Mouse (Mus musculus) ES-E14 (cell line): ENCODE measurements around the gene Wdr6. TPM values are rescaled to one million over a fixed set of nuclear protein-coding genes. Genes with fewer than 3 reads are reported as not detected.
A peak's percentile ranks its signal among the peaks of the same experiment; 100 is the strongest.

Experiments used
- DNase-seq: peaks from one replicate; pipeline ENCODE4 v3.0.0-alpha.2; 2013; ENCODE audit warnings: low read depth, low spot score
- H3K27ac ChIP-seq: 2 replicates; pipeline ENCODE4 v1.5.1; 2012; ENCODE audit warnings: low read depth, mild to moderate bottlenecking, low read length, moderate library complexity, mixed read lengths; ENCODE audit not compliant: poor library complexity, insufficient read depth, severe bottlenecking
- H3K36me3 ChIP-seq: 2 replicates; pipeline ENCODE4 v1.6.1; 2012; ENCODE audit warnings: mild to moderate bottlenecking, low read length, moderate library complexity, mixed read lengths; ENCODE audit not compliant: control insufficient read depth, poor library complexity, insufficient read depth, severe bottlenecking
- H3K4me1 ChIP-seq, 2 experiments: fragments of 150-350 bp in 1 of 2; sonication (generic) in 1 of 2; 2 replicates each; pipeline ENCODE4 v1.6.1; 2012; ENCODE audit warnings: low read length in 2 of 2, mild to moderate bottlenecking in 1 of 2, mixed read lengths in 1 of 2; ENCODE audit not compliant: control insufficient read depth in 2 of 2, insufficient read depth in 2 of 2, poor library complexity in 1 of 2
- H3K4me3 ChIP-seq, 2 experiments: fragments of 150-350 bp in 1 of 2; sonication (generic) in 1 of 2; 2 replicates each; pipeline ENCODE4 v1.5.1; 2012; ENCODE audit warnings: low read length in 2 of 2, low read depth in 1 of 2, mild to moderate bottlenecking in 1 of 2, mixed read lengths in 1 of 2; ENCODE audit not compliant: insufficient read depth in 1 of 2, poor library complexity in 1 of 2, severe bottlenecking in 1 of 2
- H3K9ac ChIP-seq: 2 replicates; pipeline ENCODE4 v1.6.1; 2012; ENCODE audit warnings: low read depth, mild to moderate bottlenecking, low read length, mixed read lengths; ENCODE audit not compliant: poor library complexity, insufficient read depth, severe bottlenecking
- H3K9me3 ChIP-seq: fragments of 150-350 bp; sonication (generic); 2 replicates; pipeline ENCODE4 v1.6.1; 2012; ENCODE audit warnings: low read depth, mild to moderate bottlenecking, low read length; ENCODE audit not compliant: control insufficient read depth, insufficient read depth
- CHD2 ChIP-seq: IDR thresholded peaks from 2 replicates; pipeline ENCODE4 v1.6.1; 2014; ENCODE audit warnings: mild to moderate bottlenecking, low read depth, low read length, inconsistent platforms
- HCFC1 ChIP-seq: IDR thresholded peaks from 2 replicates; pipeline ENCODE4 v1.6.1; 2012; ENCODE audit warnings: low read length, inconsistent platforms, borderline replicate concordance; ENCODE audit not compliant: insufficient read depth
- MAFK ChIP-seq: IDR thresholded peaks from 2 replicates; pipeline ENCODE4 v1.6.1; 2014; ENCODE audit warnings: mild to moderate bottlenecking, low read depth, low read length, inconsistent platforms; ENCODE audit not compliant: insufficient read depth
- ZC3H11A ChIP-seq: IDR thresholded peaks from 2 replicates; pipeline ENCODE4 v1.6.1; 2012; ENCODE audit warnings: low read depth, mild to moderate bottlenecking, inconsistent platforms, low read length, borderline replicate concordance
- ZNF384 ChIP-seq: IDR thresholded peaks from 2 replicates; pipeline ENCODE4 v1.6.1; 2012; ENCODE audit warnings: low read depth, low read length, inconsistent platforms
- in situ Hi-C, 2 experiments: fragments of 600-800 bp; cut with MboI; formaldehyde crosslinking; loops; one replicate each; pipeline ENCODE4 v1.15.1; 2025; ENCODE audit warnings: low sequenced_read_pairs in 2 of 2, inconsistent platforms in 1 of 2; ENCODE audit not compliant: unreplicated experiment in 2 of 2
- total RNA-seq: library from RNA; depleted of rRNA; stranded (reverse); fragments of 300-350 nt; gene quantifications from 2 replicates; pipeline ENCODE4 v1.2.3, GENCODE M21; 2012

Gene Wdr6
- total RNA-seq, 1 experiment = 78.8 TPM

GRCm38 (mm10) chr9:108599021-108599566 lies 20.6 kb upstream of the Wdr6 start:
- H3K4me3 ChIP-seq = no peak overlapping the region
- H3K36me3 ChIP-seq = peaks cover 11% of the 10 kb centered on the region
- no peak for DNase-seq
- no peak overlapping the region for H3K27ac ChIP-seq
- H3K4me1 ChIP-seq = peaks cover 2 to 7% of the 10 kb centered on the region in 2 experiments; a peak in 2 of 4 replicates
- H3K9me3 ChIP-seq = no peaks in the 10 kb centered on the region
- H3K9ac ChIP-seq = no peak overlapping the region
- TF ChIP-seq HCFC1 (no peak), ZC3H11A (no peak)
- in situ Hi-C loops = no loop called here

- Histone ChIP-seq H3K4me3 (peak within 1 kb of the TSS; percentile 74 to 84), H3K27ac (no peak within 1 kb of the TSS), H3K9me3 (no peaks in the 10 kb centered on the region), H3K4me1 (peaks cover 2 to 7% of the 10 kb centered on the region in 2 experiments; a peak in 1 of 4 replicates), H3K9ac (peak within 1 kb of the TSS; percentile 69), H3K36me3 (no peaks in the 10 kb centered on the region)
- no peak for DNase-seq
- TF ChIP-seq ZNF384 = no peak
- no peak for TF ChIP-seq CHD2
- TF ChIP-seq HCFC1 = no peak
- TF ChIP-seq ZC3H11A = no peak
- no peak for TF ChIP-seq MAFK
- in situ Hi-C loops = no loop called here
These were observed 18.6 kb upstream of the Wdr6 start, which contains the start of gene P4htm for GRCm38 (mm10) chr9:108596998-108597764. P4htm (minus strand) TSS chr9:108597667.

GRCm38 (mm10) chr9:108594354-108594753 lies 15.8 kb upstream of the Wdr6 start:
- H3K4me3 ChIP-seq = no peak overlapping the region
- TF ChIP-seq ZNF384 = no peak
- TF ChIP-seq HCFC1 = no peak
- TF ChIP-seq ZC3H11A = no peak
- TF ChIP-seq CHD2 = no peak
- no peak for TF ChIP-seq MAFK
- H3K36me3 ChIP-seq = no peaks in the 10 kb centered on the region
- no peaks in the 10 kb centered on the region for H3K9me3 ChIP-seq
- no peak for DNase-seq
- H3K9ac ChIP-seq = no peak overlapping the region
- in situ Hi-C loops = no loop called here
- H3K4me1 ChIP-seq = peaks cover 0 to 6% of the 10 kb centered on the region in 2 experiments; a peak in 2 of 4 replicates
- no peak overlapping the region for H3K27ac ChIP-seq

- H3K9me3 ChIP-seq = no peaks in the 10 kb centered on the region
- H3K36me3 ChIP-seq = no peaks in the 10 kb centered on the region
- DNase-seq = no peak
- TF ChIP-seq ZNF384 = no peak
- TF ChIP-seq HCFC1 = no peak
- no peak for TF ChIP-seq ZC3H11A
- no peak for TF ChIP-seq MAFK
- no peak for TF ChIP-seq CHD2
- H3K4me3 ChIP-seq = no peak overlapping the region
- peaks cover 5 to 23% of the 10 kb centered on the region in 2 experiments for H3K4me1 ChIP-seq
- H3K9ac ChIP-seq = no peak overlapping the region
- in situ Hi-C loops = no loop called here
- H3K27ac ChIP-seq = no peak overlapping the region
These were observed 12.9 kb upstream of the Wdr6 start for GRCm38 (mm10) chr9:108591462-108591861.
